Mouse (Mus musculus) liver, embryonic 13.5 days (tissue): Measurements from ENCODE around the gene Hltf. TPM values are rescaled to one million over a fixed set of nuclear protein-coding genes. Genes with fewer than 3 reads are reported as not detected.
"Not testable (repeated sequence)": the region's sequence is repeated elsewhere in the genome, so short reads cannot be mapped to it uniquely, and the experiment has no call there.

Source experiments
- ATAC-seq: fragments of 200-750 bp; cut with Nextera tagmentation; 2 replicates; pipeline ENCODE4 v1.8.0; 2017; ENCODE audit warnings: low read depth, mild to moderate bottlenecking, moderate number of reproducible peaks, moderate library complexity
- DNase-seq: peaks from one replicate; pipeline ENCODE4 v3.0.0; 2022
- H3K27ac ChIP-seq: fragments of 300-500 bp; sonication (generic); 2 replicates; pipeline ENCODE4 v1.5.1; 2015; ENCODE audit warnings: moderate library complexity, mild to moderate bottlenecking, inconsistent platforms
- H3K27me3 ChIP-seq: fragments of 300-500 bp; sonication (generic); 2 replicates; pipeline ENCODE4 v1.6.1; 2015; ENCODE audit warnings: mild to moderate bottlenecking, inconsistent platforms
- H3K36me3 ChIP-seq: fragments of 300-500 bp; sonication (generic); 2 replicates; pipeline ENCODE4 v1.6.1; 2015; ENCODE audit warnings: mild to moderate bottlenecking, inconsistent platforms
- H3K4me1 ChIP-seq: fragments of 300-500 bp; sonication (generic); replicated peaks from 2 replicates; pipeline ENCODE4 v1.6.1; 2015; ENCODE audit warnings: inconsistent platforms
- H3K4me2 ChIP-seq: fragments of 300-500 bp; sonication (generic); 2 replicates; pipeline ENCODE4 v1.6.1; 2015; ENCODE audit warnings: inconsistent platforms, mild to moderate bottlenecking, moderate library complexity
- H3K4me3 ChIP-seq: fragments of 300-500 bp; sonication (generic); replicated peaks from 2 replicates; pipeline ENCODE4 v1.5.1; 2015; ENCODE audit warnings: mild to moderate bottlenecking, inconsistent platforms
- H3K9ac ChIP-seq: fragments of 300-500 bp; sonication (generic); 2 replicates; pipeline ENCODE4 v1.6.1; 2015; ENCODE audit warnings: mild to moderate bottlenecking, inconsistent platforms
- H3K9me3 ChIP-seq: fragments of 300-500 bp; sonication (generic); replicated peaks from 2 replicates; pipeline ENCODE4 v1.6.1; 2016; ENCODE audit warnings: inconsistent platforms
- WGBS: fragments of 180-500 bp; shearing (Covaris S2); methylation state at CpG from one replicate; pipeline ENCODE4 v1.1.7; 2015; ENCODE audit not compliant: insufficient replicate concordance; 5-methylcytosine and 5-hydroxymethylcytosine counted together
- polyA plus RNA-seq: library from polyadenylated mRNA; unstranded; fragments of >200 nt; fragmentation: Nextera tagmentation; extraction: Ambion mirVana; gene quantifications from 2 replicates; pipeline ENCODE4 v1.2.1, GENCODE M21; 2015

The Hltf gene
- 9.3 and 13.1 TPM in 2 replicates for polyA plus RNA-seq

DNA sequence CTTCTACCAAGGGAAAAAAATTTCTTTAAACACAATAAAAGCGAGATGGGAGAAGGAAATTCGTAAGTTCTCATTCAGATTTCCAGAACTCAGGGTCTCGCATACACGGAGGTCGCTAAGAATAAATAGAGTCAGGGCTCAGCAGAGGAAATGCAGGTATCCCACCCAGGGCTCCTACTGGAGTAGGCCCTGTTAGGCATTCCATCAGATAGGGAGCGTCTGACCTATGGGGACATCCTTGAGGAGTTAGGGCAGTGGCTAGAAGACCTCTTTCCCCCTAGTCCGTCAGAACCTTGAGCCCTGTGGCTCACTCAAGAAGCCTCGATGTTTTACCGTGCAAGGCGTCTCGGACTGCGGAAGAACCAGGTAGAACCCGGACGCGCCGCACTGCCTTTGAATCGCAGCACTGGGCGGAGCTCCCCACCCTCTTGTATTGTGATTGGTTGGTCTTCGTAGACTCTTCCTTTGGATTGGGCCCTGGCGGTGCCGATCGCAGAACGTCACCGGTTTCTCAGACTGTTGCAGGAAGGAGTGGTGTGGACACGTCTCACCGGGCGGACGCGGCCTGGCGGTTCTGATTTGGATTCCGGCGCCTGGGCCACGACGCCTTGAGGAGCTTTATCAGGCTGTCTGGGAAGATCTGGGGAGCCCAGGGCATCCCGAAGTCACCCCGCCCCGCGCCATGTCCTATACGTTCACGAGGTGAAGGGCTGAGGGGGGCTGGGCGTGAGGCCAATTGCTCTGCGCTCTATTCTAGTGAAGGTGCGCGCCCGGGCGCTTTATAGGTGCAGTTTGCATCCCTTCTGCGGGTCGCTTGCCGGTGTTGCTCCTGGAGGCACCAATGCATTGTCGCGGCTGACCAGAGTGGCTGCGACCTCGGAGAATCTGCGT, at the start of gene Hltf:
Gene Hltf, plus strand, starts transcription at position 506 of the 891 bp plus-strand sequence.
- ATAC-seq (peak; percentile 100), DNase-seq (peak; percentile 90)
- Histone ChIP-seq H3K4me3 (peak within 1 kb of the TSS; percentile 84), H3K27ac (peak within 1 kb of the TSS; percentile 55), H3K9me3 (no peaks in the 10 kb centered on the region), H3K27me3 (no peaks in the 10 kb centered on the region), H3K9ac (peak within 1 kb of the TSS; percentile 76), H3K4me1 (peaks cover 13% of the 10 kb centered on the region), H3K36me3 (0 out of 2 replicates have a peak, but pooled peaks cover 5% of the 10 kb centered on the region), H3K4me2 (peak within 1 kb of the TSS; percentile 75)
- WGBS: under 1% methylated on average over 51 of the region's 54 CpGs

DNA sequence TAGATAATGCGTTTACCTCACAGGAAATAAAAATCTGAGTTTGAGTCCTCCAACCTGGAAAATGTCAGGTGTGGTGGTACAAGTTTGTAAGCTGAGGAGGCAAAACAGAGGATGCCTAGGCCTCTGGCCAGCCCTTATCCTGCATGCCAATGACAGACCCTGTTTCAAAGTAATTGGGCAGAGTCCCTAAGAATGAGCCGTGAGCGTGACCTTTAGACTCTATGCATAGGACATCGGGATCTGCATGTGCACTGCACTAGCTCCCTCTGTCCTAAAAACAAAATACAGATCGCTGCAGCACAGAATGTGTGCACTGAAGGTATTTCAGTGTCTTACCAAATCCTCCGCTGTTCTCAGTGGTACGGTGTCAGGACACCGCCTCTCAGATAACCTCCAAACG, 47.1 kb upstream of the Hltf start:
- DNase-seq (no peak), ATAC-seq (no peak)
- H3K4me3 ChIP-seq: no peak overlapping the region
- H3K9me3 ChIP-seq: no peaks in the 10 kb centered on the region
- H3K36me3 ChIP-seq: peaks cover 29% of the 10 kb centered on the region
- H3K4me1 ChIP-seq: peaks cover 4% of the 10 kb centered on the region; the same call in 1 of the 2 replicates
- no peaks in the 10 kb centered on the region for H3K27me3 ChIP-seq
- no peak overlapping the region for H3K9ac ChIP-seq
- 89% methylated on average over 9 of the region's 9 CpGs for WGBS
- H3K4me2 ChIP-seq: no peak overlapping the region
- H3K27ac ChIP-seq: no peak overlapping the region

DNA sequence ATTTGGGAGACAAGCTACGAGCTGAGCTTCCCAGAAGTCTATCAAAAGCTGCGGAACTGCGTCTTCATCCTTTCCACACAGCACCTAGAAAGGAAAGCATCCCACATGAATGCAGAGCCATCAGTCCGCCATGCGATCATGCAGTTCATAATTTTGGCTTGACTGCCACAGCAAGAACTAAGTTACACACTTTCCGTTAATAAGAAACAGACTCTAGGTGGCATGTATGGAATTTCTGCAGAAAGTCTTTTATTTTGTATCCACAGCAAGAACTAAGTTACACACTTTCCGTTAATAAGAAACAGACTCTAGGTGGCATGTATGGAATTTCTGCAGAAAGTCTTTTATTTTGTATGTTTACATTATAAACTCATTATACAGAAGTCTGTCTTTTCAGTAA, 46.7 kb upstream of the Hltf start:
- not testable (repeated sequence) for H3K4me1 ChIP-seq, DNase-seq, H3K27me3 ChIP-seq, H3K27ac ChIP-seq, ATAC-seq, H3K4me3 ChIP-seq, H3K9ac ChIP-seq, H3K4me2 ChIP-seq, H3K9me3 ChIP-seq
- 81% methylated on average over 7 of the region's 7 CpGs for WGBS
- H3K36me3 ChIP-seq: peaks cover 34% of the 10 kb centered on the region

DNA sequence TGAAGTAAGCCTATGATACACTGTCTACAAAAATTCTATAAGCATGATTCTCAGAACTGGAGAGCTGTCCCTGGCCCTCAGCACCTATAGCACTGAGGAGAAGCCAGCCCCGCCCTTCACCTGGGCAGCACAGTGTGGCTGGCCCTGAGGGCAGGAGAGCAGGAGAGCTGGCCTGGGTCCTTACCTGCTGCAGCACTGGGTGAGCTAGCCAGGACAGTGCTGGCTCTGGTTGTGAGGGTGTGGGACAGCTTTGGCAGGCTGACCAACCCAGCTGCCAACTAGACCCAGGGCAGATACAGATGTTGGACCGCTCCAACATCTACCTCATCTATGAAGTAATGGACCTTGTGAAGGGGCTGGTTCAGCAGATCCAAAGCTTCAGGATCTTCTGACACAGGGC, 43.2 kb upstream of the Hltf start:
- Histone ChIP-seq H3K27ac (no peak overlapping the region), H3K36me3 (peaks cover 44% of the 10 kb centered on the region), H3K9me3 (no peaks in the 10 kb centered on the region), H3K4me3 (no peak overlapping the region), H3K4me2 (no peak overlapping the region), H3K9ac (no peak overlapping the region), H3K4me1 (no peaks in the 10 kb centered on the region), H3K27me3 (no peaks in the 10 kb centered on the region)
- ATAC-seq (no peak), DNase-seq (no peak)
- 82% methylated on average over 2 of the region's 2 CpGs for WGBS

DNA sequence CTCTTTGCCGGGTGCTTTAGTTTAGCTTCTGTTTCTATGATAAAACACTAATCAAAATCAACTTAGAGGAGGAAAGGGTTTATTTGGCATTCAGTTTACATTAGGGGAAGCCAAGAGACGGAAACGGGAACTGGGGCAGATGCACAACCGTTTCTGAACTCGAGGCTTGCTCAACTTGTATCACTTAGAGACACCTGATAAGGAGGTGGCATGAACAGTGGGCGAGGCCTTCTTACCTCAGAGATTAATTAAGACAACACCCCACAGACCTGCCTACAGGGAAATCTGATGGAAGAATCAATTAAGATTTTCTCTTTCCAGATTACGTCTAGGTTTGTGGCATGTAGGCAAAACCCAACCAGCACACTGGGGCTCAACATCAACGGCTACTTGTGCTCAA, 39.5 kb upstream of the Hltf start:
- DNase-seq (no peak), ATAC-seq (no peak)
- Histone ChIP-seq H3K9me3 (no peaks in the 10 kb centered on the region), H3K4me1 (no peaks in the 10 kb centered on the region), H3K4me3 (no peak overlapping the region), H3K27ac (no peak overlapping the region), H3K4me2 (no peak overlapping the region), H3K27me3 (no peaks in the 10 kb centered on the region), H3K36me3 (peaks cover 53% of the 10 kb centered on the region), H3K9ac (no peak overlapping the region)
- WGBS: 65% methylated on average over 8 of the region's 8 CpGs

DNA sequence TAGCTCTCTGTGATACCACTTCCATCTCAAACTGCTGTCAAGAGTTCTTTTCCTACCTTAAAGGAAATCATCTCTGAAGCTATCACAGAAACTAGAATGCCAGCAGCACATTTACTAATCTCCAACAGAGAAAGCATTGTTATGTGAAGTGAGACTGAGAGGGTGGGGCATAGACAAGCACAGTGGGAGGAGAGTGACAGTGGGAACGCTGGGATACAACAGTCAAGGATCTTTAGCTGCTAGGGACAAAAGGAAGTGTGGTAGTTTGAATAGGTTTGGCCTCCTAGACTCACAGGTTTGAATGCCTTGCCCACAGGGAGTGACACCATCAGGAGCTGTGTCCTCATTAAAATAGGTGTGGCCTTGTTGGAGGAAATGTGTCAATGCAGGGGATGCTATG, 33.8 kb upstream of the Hltf start:
- Histone ChIP-seq H3K27me3 (no peaks in the 10 kb centered on the region), H3K9ac (no peak overlapping the region), H3K4me3 (no peak overlapping the region), H3K36me3 (peaks cover 73% of the 10 kb centered on the region), H3K9me3 (no peaks in the 10 kb centered on the region), H3K27ac (no peak overlapping the region), H3K4me2 (no peak overlapping the region), H3K4me1 (no peaks in the 10 kb centered on the region)
- WGBS: 71% methylated on average over 1 of the region's 1 CpGs
- ATAC-seq (no peak), DNase-seq (no peak)

DNA sequence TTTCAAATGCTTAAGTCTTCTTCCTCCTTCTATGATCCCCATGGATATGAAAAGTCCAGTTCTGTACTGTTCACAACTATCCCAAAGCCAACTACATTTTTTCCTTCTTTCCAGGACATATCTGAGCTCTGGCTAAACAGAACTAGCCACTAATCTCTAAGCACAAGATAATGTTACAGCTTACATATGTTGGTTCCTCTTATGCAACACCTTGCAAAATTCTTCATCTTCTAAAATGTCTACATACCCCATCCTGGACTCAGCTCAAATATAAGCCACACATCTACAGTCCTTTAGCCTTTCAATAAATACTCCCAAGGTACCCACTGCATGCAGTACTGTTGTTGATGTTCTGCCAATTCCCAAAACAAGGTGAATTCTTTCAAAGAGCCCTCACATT, 31.1 kb upstream of the Hltf start:
- Histone ChIP-seq H3K4me3 (no peak overlapping the region), H3K27me3 (no peaks in the 10 kb centered on the region), H3K4me2 (no peak overlapping the region), H3K4me1 (no peaks in the 10 kb centered on the region), H3K9ac (no peak overlapping the region), H3K9me3 (no peaks in the 10 kb centered on the region), H3K27ac (no peak overlapping the region), H3K36me3 (peaks cover 63% of the 10 kb centered on the region)
- no peak for DNase-seq
- no peak for ATAC-seq

DNA sequence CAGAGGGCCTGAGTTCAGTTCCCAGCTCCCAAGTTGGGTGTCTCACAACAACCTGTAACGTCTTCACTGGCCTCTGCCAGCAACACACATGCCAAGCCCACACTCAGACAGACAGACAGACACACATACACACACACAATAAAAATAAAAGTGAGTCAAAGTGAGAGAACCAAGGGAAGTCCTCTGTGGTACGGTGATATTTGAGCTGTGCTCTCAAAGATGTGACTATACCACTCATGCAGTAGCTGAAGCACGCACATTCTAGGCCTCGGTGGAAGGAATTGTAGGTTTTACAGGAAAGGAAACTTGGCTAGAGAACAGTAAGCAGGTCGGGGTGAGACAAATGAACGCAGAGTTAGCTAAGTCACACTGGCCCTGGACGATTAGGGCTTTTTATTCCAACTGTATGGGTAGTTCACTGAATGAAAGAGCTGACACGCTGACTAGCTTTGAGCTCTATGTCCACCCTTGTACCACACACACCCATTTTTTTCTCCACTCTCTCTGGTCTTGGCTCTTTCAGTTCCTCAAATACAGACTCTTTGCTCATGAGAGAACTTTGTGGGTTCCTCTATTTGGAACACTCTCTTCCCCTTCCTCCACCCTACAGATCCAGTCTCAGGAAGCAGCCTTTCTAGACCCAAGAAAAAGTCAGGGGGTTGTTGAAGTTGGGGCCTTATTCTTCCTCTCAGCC, 30.5 kb upstream of the Hltf start:
- Histone ChIP-seq H3K27ac (peak overlapping the region; percentile 47; the same call in 1 of the 2 replicates), H3K9me3 (no peaks in the 10 kb centered on the region), H3K4me3 (no peak overlapping the region), H3K9ac (no peak overlapping the region), H3K27me3 (no peaks in the 10 kb centered on the region), H3K4me1 (no peaks in the 10 kb centered on the region), H3K4me2 (no peak overlapping the region), H3K36me3 (peaks cover 61% of the 10 kb centered on the region)
- 63% methylated on average over 8 of the region's 8 CpGs for WGBS
- no peak for DNase-seq
- ATAC-seq: peak; percentile 45

DNA sequence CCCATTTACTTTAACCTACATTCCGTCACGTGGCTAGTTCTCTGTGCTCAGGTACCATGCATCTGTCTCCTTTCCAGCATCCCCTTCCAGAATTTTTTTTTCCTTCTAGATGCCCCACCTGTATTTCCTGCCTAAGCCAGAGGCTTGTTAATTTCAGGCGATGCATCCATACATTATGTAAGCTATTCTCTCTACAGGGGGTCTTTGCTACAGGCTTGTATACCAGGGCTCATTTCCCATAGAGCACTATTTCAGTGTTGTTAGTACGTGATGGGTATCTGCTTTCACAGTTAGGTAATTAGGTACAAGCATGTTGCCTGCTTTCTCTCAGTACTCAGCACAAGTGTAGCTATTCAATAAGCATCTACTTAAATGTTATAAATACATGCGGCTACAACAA, 29.8 kb upstream of the Hltf start:
- H3K4me3 ChIP-seq: no peak overlapping the region
- no peak for DNase-seq
- H3K27ac ChIP-seq: no peak overlapping the region
- H3K36me3 ChIP-seq: peaks cover 55% of the 10 kb centered on the region
- no peaks in the 10 kb centered on the region for H3K4me1 ChIP-seq
- no peak overlapping the region for H3K9ac ChIP-seq
- ATAC-seq: no peak
- 82% methylated on average over 5 of the region's 5 CpGs for WGBS
- no peaks in the 10 kb centered on the region for H3K27me3 ChIP-seq
- no peak overlapping the region for H3K4me2 ChIP-seq
- no peaks in the 10 kb centered on the region for H3K9me3 ChIP-seq

DNA sequence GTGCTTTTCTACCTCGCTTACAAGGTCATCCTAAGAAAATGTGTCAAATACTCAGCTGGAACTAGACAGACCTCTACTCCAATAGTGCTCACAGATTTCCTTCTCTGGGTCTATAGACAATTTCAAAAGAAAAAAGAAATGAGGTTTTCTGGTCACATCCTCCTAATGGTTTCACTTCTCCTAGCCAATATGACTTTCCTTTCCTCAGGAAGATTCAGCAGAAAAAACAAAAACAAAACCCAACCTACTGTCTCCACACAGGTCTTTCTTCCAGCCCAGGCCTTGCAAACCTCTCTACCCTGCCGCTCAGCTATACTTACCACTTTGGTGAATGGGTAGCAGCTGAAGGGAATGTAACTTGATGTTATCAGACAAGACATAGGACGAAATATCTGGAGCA, 29.0 kb upstream of the Hltf start:
- Histone ChIP-seq H3K9ac (no peak overlapping the region), H3K4me1 (peaks cover 4% of the 10 kb centered on the region), H3K27ac (no peak overlapping the region), H3K4me3 (no peak overlapping the region), H3K36me3 (peaks cover 46% of the 10 kb centered on the region), H3K4me2 (no peak overlapping the region), H3K9me3 (no peaks in the 10 kb centered on the region), H3K27me3 (no peaks in the 10 kb centered on the region)
- DNase-seq: no peak
- 74% methylated on average over 3 of the region's 3 CpGs for WGBS
- no peak for ATAC-seq

DNA sequence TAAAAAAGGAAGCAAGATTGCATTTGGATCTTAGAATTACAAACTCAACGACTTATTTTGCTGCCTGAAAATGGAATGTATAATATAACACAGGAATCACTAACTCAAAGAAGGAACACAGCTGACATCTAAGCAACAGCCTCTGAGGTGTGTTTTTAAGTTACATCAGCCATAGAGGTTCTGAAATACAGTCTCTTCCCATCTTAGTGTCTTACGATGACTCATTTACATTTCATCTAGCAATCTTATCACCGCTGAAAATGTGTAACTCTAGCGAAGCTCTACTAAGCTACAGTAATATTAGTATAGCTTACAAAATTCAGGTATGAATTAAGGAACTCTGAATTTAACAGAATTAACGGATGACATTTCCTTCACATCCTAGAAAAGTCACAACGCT, 26.8 kb upstream of the Hltf start:
- Histone ChIP-seq H3K36me3 (peaks cover 26% of the 10 kb centered on the region), H3K9ac (no peak overlapping the region), H3K4me2 (no peak overlapping the region), H3K4me3 (no peak overlapping the region), H3K9me3 (no peaks in the 10 kb centered on the region), H3K27ac (no peak overlapping the region), H3K4me1 (peaks cover 17% of the 10 kb centered on the region), H3K27me3 (no peaks in the 10 kb centered on the region)
- WGBS: 72% methylated on average over 6 of the region's 6 CpGs
- no peak for DNase-seq
- no peak for ATAC-seq
